Mouse (Mus musculus) liver, embryonic 16.5 days (tissue): ENCODE data around the gene Sap18b. TPM values are rescaled to one million over a fixed set of nuclear protein-coding genes. Genes with fewer than 3 reads are reported as not detected.
"Not testable (repeated sequence)": the region's sequence is repeated elsewhere in the genome, so short reads cannot be mapped to it uniquely, and the experiment has no call there.

ENCODE experiments used
- ATAC-seq: fragments of 200-750 bp; cut with Nextera tagmentation; 2 replicates; pipeline ENCODE4 v1.8.0; 2017; ENCODE audit warnings: low read depth, mild to moderate bottlenecking, moderate number of reproducible peaks, moderate library complexity
- H3K27ac ChIP-seq: fragments of 300-500 bp; sonication (generic); 2 replicates; pipeline ENCODE4 v1.5.1; 2014; ENCODE audit warnings: mild to moderate bottlenecking, low read length
- H3K27me3 ChIP-seq: fragments of 300-500 bp; sonication (generic); 2 replicates; pipeline ENCODE4 v1.6.1; 2014; ENCODE audit warnings: low read depth, low read length, mixed read lengths; ENCODE audit not compliant: control insufficient read depth, insufficient read depth
- H3K36me3 ChIP-seq: fragments of 300-500 bp; sonication (generic); 2 replicates; pipeline ENCODE4 v1.6.1; 2014; ENCODE audit warnings: mild to moderate bottlenecking; ENCODE audit not compliant: control insufficient read depth, insufficient read depth
- H3K4me1 ChIP-seq: fragments of 300-500 bp; sonication (generic); 2 replicates; pipeline ENCODE4 v1.6.1; 2014; ENCODE audit warnings: low read depth, low read length, mixed read lengths; ENCODE audit not compliant: control insufficient read depth
- H3K4me2 ChIP-seq: fragments of 300-500 bp; sonication (generic); 2 replicates; pipeline ENCODE4 v1.6.1; 2014; ENCODE audit warnings: low read depth, low read length, mixed read lengths
- H3K4me3 ChIP-seq: fragments of 300-500 bp; sonication (generic); 2 replicates; pipeline ENCODE4 v1.5.1; 2014; ENCODE audit warnings: low read depth, mild to moderate bottlenecking, low read length
- H3K9ac ChIP-seq: fragments of 300-500 bp; sonication (generic); 2 replicates; pipeline ENCODE4 v1.6.1; 2014; ENCODE audit warnings: low read depth, low read length
- H3K9me3 ChIP-seq: fragments of 300-500 bp; sonication (generic); replicated peaks from 2 replicates; pipeline ENCODE4 v1.6.1; 2016; ENCODE audit warnings: low read length; ENCODE audit not compliant: control insufficient read depth
- WGBS: fragments of 180-500 bp; shearing (Covaris S2); extraction: QIAGEN DNeasy Blood & Tissue Kit; methylation state at CpG from one replicate; pipeline ENCODE4 v1.1.7; 2014; ENCODE audit not compliant: insufficient replicate concordance; 5-methylcytosine and 5-hydroxymethylcytosine counted together
- polyA plus RNA-seq: library from polyadenylated mRNA; unstranded; fragments of >200 nt; fragmentation: Nextera tagmentation; extraction: Ambion mirVana; gene quantifications from 2 replicates; pipeline ENCODE4 v1.2.1, GENCODE M21; 2015

Sap18b gene
- polyA plus RNA-seq, 1 experiment from 2014 or later: 180 TPM

GRCm38 (mm10) chr8:95852290-95852689 lies 27.1 kb downstream of the Sap18b start:
- Histone ChIP-seq H3K9ac (no peak overlapping the region; the same call in 1 of the 2 replicates), H3K36me3 (no peaks in the 10 kb centered on the region; the same call in 1 of the 2 replicates), H3K27me3 (no peaks in the 10 kb centered on the region), H3K4me3 (peak overlapping the region; percentile 72), H3K4me1 (peaks cover 6% of the 10 kb centered on the region; the same call in 1 of the 2 replicates), H3K4me2 (peak overlapping the region; percentile 80), H3K9me3 (no peaks in the 10 kb centered on the region), H3K27ac (peak overlapping the region; percentile 54)
- ATAC-seq: peak; percentile 66
- 26% methylated on average over 4 of the region's 4 CpGs for WGBS

DNA sequence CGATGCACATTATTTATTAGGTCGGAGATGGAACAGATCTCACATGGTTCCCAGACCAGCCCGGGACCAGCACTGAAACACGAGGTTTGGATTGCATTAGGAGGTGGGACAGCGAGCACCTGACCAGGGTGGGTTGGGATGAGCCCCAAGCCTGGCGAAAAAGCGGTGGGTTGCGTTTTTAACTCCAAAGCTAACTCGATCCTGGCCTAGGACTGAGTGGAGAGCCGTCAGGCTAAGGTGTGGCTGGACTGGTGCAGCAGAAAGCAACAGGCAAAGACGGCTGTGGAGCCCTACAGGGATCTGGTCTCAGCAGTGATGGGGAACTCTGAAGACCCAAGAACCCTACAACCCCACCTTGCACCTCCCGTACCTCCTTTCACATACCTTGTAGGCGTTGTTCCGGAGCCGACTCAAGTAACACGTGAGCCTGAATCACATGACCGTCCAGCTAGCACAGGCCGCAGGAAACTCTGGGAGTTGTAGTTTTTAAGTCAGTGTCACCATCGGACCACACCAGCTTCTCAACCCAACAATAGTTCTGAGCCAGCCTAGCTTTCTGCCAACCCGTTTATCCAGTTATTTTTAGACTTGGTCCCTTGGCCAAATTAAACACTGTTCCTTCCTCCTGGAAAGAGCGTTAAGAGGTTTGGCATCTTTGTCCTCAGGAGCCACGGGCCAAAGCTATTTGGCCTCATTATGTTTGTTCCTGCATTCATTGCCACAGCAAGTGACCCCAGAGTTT lies 28.1 kb downstream of the Sap18b start, which contains the start of gene Slc38a7:
Slc38a7 (minus strand) TSS at position 438 of the 742 bp plus-strand sequence.
- WGBS: 13% methylated on average over 22 of the region's 22 CpGs
- Histone ChIP-seq H3K36me3 (no peaks in the 10 kb centered on the region; the same call in 1 of the 2 replicates), H3K27me3 (no peaks in the 10 kb centered on the region), H3K4me2 (peak within 1 kb of the TSS; percentile 80), H3K9ac (peak within 1 kb of the TSS; percentile 65), H3K4me1 (peaks cover 6% of the 10 kb centered on the region; the same call in 1 of the 2 replicates), H3K27ac (peak within 1 kb of the TSS; percentile 54), H3K9me3 (no peaks in the 10 kb centered on the region), H3K4me3 (peak within 1 kb of the TSS; percentile 72)
- peak; percentile 87 for ATAC-seq

GRCm38 (mm10) chr8:95854174-95854573 lies 29.0 kb downstream of the Sap18b start:
- H3K36me3 ChIP-seq: no peaks in the 10 kb centered on the region
- no peaks in the 10 kb centered on the region for H3K9me3 ChIP-seq
- 66% methylated on average over 6 of the region's 6 CpGs for WGBS
- H3K4me3 ChIP-seq: no peak overlapping the region
- no peak for ATAC-seq
- H3K9ac ChIP-seq: no peak overlapping the region
- no peaks in the 10 kb centered on the region for H3K27me3 ChIP-seq
- H3K4me2 ChIP-seq: no peak overlapping the region
- H3K4me1 ChIP-seq: peaks cover 6% of the 10 kb centered on the region; the same call in 1 of the 2 replicates
- no peak overlapping the region for H3K27ac ChIP-seq

GRCm38 (mm10) chr8:95863761-95864440 lies 38.8 kb downstream of the Sap18b start:
- not testable (repeated sequence) for ATAC-seq
- WGBS: 49% methylated on average over 10 of the region's 11 CpGs

GRCm38 (mm10) chr8:95864851-95865250 lies 39.7 kb downstream of the Sap18b start:
- H3K9ac ChIP-seq, H3K4me2 ChIP-seq, H3K4me3 ChIP-seq, H3K4me1 ChIP-seq, ATAC-seq, H3K36me3 ChIP-seq, H3K9me3 ChIP-seq, H3K27ac ChIP-seq, H3K27me3 ChIP-seq: not testable (repeated sequence)
- WGBS: 80% methylated on average over 17 of the region's 18 CpGs

More at GRCm38 (mm10) chr8:95863761-95864440, 38.8 kb downstream of the Sap18b start:
- not testable (repeated sequence) for H3K4me1 ChIP-seq, H3K36me3 ChIP-seq, H3K4me3 ChIP-seq, H3K9me3 ChIP-seq, H3K9ac ChIP-seq, H3K27me3 ChIP-seq, H3K27ac ChIP-seq, H3K4me2 ChIP-seq

- no peak overlapping the region for H3K27ac ChIP-seq
- no peaks in the 10 kb centered on the region for H3K27me3 ChIP-seq
- no peak overlapping the region for H3K4me2 ChIP-seq
- no peak for ATAC-seq
- WGBS: 83% methylated on average over 16 of the region's 16 CpGs
- H3K4me1 ChIP-seq: no peaks in the 10 kb centered on the region
- no peaks in the 10 kb centered on the region for H3K9me3 ChIP-seq
- H3K36me3 ChIP-seq: peaks cover 43% of the 10 kb centered on the region
- no peak overlapping the region for H3K4me3 ChIP-seq
- H3K9ac ChIP-seq: no peak overlapping the region
Observed at GRCm38 (mm10) chr8:95871690-95872089, 46.5 kb downstream of the Sap18b start.

DNA sequence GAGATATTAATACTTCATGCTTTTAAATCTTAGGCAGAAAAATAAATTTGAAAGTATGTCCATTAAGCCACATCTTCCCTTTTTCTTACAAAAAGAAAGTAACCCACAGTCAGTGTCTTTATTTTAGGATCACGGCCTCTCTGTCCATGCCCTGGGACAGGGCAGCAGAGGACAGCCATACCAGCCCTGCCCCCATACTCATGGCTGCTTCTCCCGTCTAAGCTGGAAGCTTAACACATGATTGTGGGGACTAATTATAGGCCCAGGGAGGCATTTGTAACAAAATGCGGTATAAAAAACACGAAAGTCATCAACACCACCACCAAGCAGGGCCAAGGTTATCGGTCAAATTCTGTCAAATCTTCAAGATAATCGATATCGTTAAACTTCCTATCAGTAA lies 50.1 kb downstream of the Sap18b start:
- H3K4me1 ChIP-seq: peaks cover 6% of the 10 kb centered on the region

More for the DNA sequence above, 50.1 kb downstream of the Sap18b start:
- 81% methylated on average over 7 of the region's 7 CpGs for WGBS
- Histone ChIP-seq H3K4me2 (no peak overlapping the region), H3K4me3 (no peak overlapping the region), H3K27me3 (no peaks in the 10 kb centered on the region), H3K9me3 (no peaks in the 10 kb centered on the region), H3K36me3 (peaks cover 32% of the 10 kb centered on the region), H3K9ac (no peak overlapping the region), H3K27ac (no peak overlapping the region)
- ATAC-seq: no peak
